Mouse (Mus musculus) neutrophil, adult 5-6 weeks (primary cell): ENCODE measurements around the gene Naa35. TPM values are rescaled to one million over a fixed set of nuclear protein-coding genes. Genes with fewer than 3 reads are reported as not detected.

Source experiments
- ATAC-seq: fragments of 151-379, 151-347 bp; 2 replicates; pipeline ENCODE4 v1.8.0; 2017; ENCODE audit warnings: mild to moderate bottlenecking, moderate TSS enrichment; ENCODE audit not compliant: insufficient number of reproducible peaks, poor library complexity, low FRiP score, severe bottlenecking; ENCODE audit errors: extremely low read depth
- total RNA-seq: library from RNA; stranded (forward); fragments of 200-1000 nt; gene quantifications from 2 replicates; pipeline ENCODE4 v1.2.3, GENCODE M21; 2017

Naa35 gene
- total RNA-seq, 1 experiment from 2014 or later = 69.7 TPM

DNA sequence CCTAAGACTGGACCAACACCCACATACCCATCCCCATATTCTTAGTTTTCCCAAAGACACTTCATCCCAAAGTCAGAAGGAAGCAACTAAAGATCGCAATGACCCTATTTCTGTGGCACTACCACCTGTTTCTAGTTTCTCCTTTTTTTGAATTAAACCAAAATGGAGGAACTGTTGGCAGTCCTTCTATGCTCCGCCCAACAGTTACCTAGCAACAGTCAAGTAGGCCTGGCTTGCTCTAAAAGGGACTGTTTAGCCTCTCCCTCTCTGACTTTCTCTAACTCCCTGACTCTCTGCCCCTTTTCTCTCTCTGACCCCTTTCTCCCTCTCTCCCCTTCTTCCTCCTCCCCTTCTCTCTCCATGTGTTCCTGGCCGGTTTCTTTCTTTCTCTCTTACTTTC lies 100.2 kb downstream of the Naa35 start:
- no peak for ATAC-seq

Other genes starting within 250 kb of the Naa35 start
- gene Agtpbp1, start within 50 bp of the Naa35 start, total RNA-seq = 62.6 and 71.3 TPM in 2 replicates
- 20.0 and 22.6 TPM in 2 replicates for gene Golm1, start 90.6 kb downstream of the Naa35 start, total RNA-seq
- 0.23 TPM in 1 of 2 replicates, not detected in the other for gene 4921517D22Rik, start 108.8 kb downstream of the Naa35 start, total RNA-seq
- gene Spata31d1a, start 125.1 kb downstream of the Naa35 start, total RNA-seq = not detected in 2 replicates
- gene Spata31d1b, start 127.0 kb downstream of the Naa35 start, total RNA-seq = not detected in 2 replicates
- gene Spata31d1d, start 146.5 kb downstream of the Naa35 start, total RNA-seq = not detected in 2 replicates
- gene 1700014D04Rik, start 161.5 kb downstream of the Naa35 start, total RNA-seq = 0.35 and 0.49 TPM in 2 replicates
- 87.5 and 92.7 TPM in 2 replicates for gene Isca1, start 184.6 kb downstream of the Naa35 start, total RNA-seq
- 71.6 and 96.7 TPM in 2 replicates for gene Gm49354, start 197.0 kb downstream of the Naa35 start, total RNA-seq
- 389 and 433 TPM in 2 replicates for gene Tut7, start 237.9 kb downstream of the Naa35 start, total RNA-seq